Mouse (Mus musculus) heart, embryonic 13.5 days (tissue): Measurements from ENCODE around the gene Cd300e. TPM values are rescaled to one million over a fixed set of nuclear protein-coding genes. Genes with fewer than 3 reads are reported as not detected.

Source experiments
- ATAC-seq: fragments of 200-750 bp; cut with Nextera tagmentation; 2 replicates; pipeline ENCODE4 v1.8.0; 2017; ENCODE audit warnings: moderate TSS enrichment; ENCODE audit not compliant: insufficient number of reproducible peaks, low FRiP score, low TSS enrichment; ENCODE audit errors: extremely low read depth
- H3K27ac ChIP-seq: fragments of 300-500 bp; sonication (generic); replicated peaks from 2 replicates; pipeline ENCODE4 v1.5.1; 2015; ENCODE audit warnings: moderate library complexity, mild to moderate bottlenecking, inconsistent platforms
- H3K27me3 ChIP-seq: fragments of 300-500 bp; sonication (generic); replicated peaks from 2 replicates; pipeline ENCODE4 v1.6.1; 2015; ENCODE audit warnings: mild to moderate bottlenecking, inconsistent platforms
- H3K36me3 ChIP-seq: fragments of 300-500 bp; sonication (generic); 2 replicates; pipeline ENCODE4 v1.6.1; 2015; ENCODE audit warnings: mild to moderate bottlenecking, inconsistent platforms
- H3K4me1 ChIP-seq: fragments of 300-500 bp; sonication (generic); 2 replicates; pipeline ENCODE4 v1.6.1; 2015; ENCODE audit warnings: inconsistent platforms
- H3K4me2 ChIP-seq: fragments of 300-500 bp; sonication (generic); 2 replicates; pipeline ENCODE4 v1.6.1; 2015; ENCODE audit warnings: inconsistent platforms, mild to moderate bottlenecking, moderate library complexity
- H3K4me3 ChIP-seq: fragments of 300-500 bp; sonication (generic); 2 replicates; pipeline ENCODE4 v1.5.1; 2015; ENCODE audit warnings: moderate library complexity, mild to moderate bottlenecking, inconsistent platforms
- H3K9ac ChIP-seq: fragments of 300-500 bp; sonication (generic); 2 replicates; pipeline ENCODE4 v1.6.1; 2015; ENCODE audit warnings: inconsistent platforms, mild to moderate bottlenecking, moderate library complexity
- H3K9me3 ChIP-seq: fragments of 300-500 bp; sonication (generic); 2 replicates; pipeline ENCODE4 v1.6.1; 2016; ENCODE audit warnings: inconsistent platforms
- WGBS: fragments of 180-500 bp; shearing (Covaris S2); methylation state at CpG from one replicate; pipeline ENCODE4 v1.1.7; 2015; ENCODE audit warnings: mixed read lengths; 5-methylcytosine and 5-hydroxymethylcytosine counted together
- polyA plus RNA-seq: library from polyadenylated mRNA; unstranded; fragments of >200 nt; fragmentation: Nextera tagmentation; extraction: Ambion mirVana; gene quantifications from 2 replicates; pipeline ENCODE4 v1.2.1, GENCODE M21; 2015

Gene Cd300e
- polyA plus RNA-seq, 1 experiment from 2014 or later, result not detected

DNA sequence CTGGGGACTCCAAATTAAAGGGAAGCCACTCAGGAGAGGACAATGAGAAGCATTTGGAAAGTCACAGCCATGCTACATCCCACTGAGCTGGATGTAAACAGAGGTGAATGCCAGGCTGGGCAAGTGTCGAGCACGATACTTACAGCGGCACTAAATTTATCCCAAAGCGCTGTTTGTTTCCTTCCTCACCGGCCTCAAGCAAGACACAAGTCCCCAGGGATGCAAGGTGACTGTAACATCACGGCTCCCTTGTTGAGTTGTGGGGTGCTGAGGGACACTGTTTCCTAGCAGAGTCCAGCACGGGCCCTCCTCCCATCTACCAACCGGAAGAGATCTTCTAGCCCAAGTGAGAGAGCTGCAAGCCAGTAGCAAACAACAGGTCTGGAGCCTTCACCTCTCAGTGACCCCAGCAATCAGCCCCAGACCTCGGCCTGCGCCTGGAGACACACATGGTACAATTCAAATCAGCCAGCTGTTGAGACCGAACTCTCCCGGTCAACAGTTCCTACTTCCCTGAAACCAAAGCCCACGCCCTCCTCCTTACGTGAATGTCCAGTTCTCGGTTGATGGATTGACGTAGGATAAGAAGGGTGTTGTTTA is 37.4 kb upstream of the Cd300e start:
- no peak overlapping the region for H3K9ac ChIP-seq
- H3K4me2 ChIP-seq, result no peak overlapping the region
- no peak for ATAC-seq
- no peak overlapping the region for H3K27ac ChIP-seq
- H3K4me3 ChIP-seq, result no peak overlapping the region
- 46% methylated on average over 16 of the region's 16 CpGs for WGBS
- no peaks in the 10 kb centered on the region for H3K27me3 ChIP-seq
- no peaks in the 10 kb centered on the region for H3K36me3 ChIP-seq
- H3K4me1 ChIP-seq, result no peaks in the 10 kb centered on the region
- H3K9me3 ChIP-seq, result no peaks in the 10 kb centered on the region

DNA sequence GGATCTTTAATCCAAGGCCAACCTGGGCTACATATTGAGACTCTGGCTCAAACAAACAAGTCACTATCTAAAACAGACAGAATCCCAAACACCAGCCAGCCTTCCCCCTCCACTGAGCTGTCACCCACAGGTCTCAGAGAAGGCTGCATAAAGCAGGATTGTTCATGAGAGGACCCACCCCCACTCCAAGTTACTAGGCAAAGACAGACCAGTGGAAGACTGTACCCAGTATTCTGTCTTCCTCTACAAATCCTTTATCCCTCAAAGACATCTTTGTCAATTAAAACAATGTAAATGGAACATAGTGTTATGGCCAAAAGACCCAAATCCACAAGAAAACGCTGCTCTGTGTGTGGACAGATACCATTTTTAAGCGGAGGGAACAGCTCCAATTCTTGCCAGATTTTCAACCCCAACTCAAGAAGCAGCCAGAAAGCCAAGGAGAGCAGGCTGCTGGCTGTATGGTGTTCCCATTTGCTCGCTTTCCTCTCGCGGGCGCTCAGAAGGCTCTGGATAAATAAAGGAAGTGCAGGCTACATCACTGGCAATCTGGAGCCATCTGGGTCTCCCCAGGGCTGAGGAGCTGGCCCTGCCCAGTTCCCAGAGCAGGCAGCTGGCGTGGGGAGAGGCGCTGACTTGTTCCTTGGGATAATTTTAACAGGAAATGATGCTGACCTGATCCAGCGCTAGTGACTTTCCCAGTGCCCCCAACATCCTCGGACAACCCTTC is 36.4 kb upstream of the Cd300e start:
- no peaks in the 10 kb centered on the region for H3K36me3 ChIP-seq
- peaks cover 2% of the 10 kb centered on the region for H3K9me3 ChIP-seq
- H3K27ac ChIP-seq, result no peak overlapping the region
- H3K27me3 ChIP-seq, result peaks cover under 1% of the 10 kb centered on the region
- WGBS, result 46% methylated on average over 10 of the region's 10 CpGs
- no peak for ATAC-seq
- no peak overlapping the region for H3K4me3 ChIP-seq
- no peak overlapping the region for H3K4me2 ChIP-seq
- no peaks in the 10 kb centered on the region for H3K4me1 ChIP-seq
- no peak overlapping the region for H3K9ac ChIP-seq

DNA sequence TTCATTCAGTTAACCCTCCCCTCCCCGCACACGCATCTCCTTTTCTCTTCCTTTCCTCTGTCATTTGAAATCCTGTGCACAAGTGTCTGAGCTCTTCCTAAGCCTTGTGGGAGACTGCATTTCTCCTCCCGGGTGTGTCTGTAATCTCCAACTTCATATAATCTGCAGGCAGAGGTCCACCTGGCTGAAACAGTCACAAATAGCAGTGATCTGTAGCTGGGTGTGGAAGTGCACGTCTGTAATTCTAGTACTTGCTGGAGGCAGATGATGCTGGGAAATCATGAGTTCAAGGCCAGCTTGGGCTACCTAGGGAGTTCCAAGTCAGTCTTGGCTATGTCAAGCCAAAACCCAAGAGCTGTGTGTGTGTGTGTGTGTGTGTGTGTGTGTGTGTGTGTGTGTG is 30.2 kb upstream of the Cd300e start:
- Histone ChIP-seq H3K9me3 (peaks cover 11% of the 10 kb centered on the region), H3K4me3 (no peak overlapping the region), H3K9ac (no peak overlapping the region), H3K4me1 (peaks cover 5% of the 10 kb centered on the region; the same call in 1 of the 2 replicates), H3K36me3 (no peaks in the 10 kb centered on the region), H3K4me2 (peak overlapping the region; percentile 31; the same call in 1 of the 2 replicates), H3K27me3 (peaks cover 41% of the 10 kb centered on the region), H3K27ac (no peak overlapping the region)
- ATAC-seq, result no peak
- 30% methylated on average over 4 of the region's 4 CpGs for WGBS

DNA sequence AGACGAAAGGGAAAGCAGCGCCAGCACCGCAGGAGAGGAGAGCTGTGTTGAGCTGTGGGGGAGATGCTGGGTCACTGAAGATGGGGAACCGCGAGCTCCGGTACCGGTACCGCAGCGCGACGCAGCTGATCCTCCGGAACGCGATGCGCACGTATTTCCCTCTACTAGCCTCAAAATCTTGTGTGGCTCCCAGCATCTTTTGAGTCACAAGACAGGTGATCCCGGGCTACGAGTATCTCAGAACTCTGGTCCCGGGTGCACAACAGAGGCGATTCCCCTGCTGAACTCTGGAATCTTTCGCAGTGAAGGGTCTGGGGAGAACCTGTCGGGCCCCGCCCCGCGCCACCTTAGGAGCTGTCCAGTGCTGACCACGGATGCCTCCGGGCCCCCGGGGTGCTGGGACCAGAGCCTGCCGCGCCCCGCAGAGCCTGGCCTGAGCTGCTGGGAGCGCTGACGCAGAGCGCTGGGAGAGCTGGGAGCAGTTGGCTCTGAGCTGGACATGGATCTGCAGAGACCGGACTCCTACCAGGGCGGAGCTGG is 29.5 kb upstream of the Cd300e start, which contains the start of gene Rab37:
TSS of gene Rab37 (plus strand) at position 70 of the 540 bp plus-strand sequence.
- Histone ChIP-seq H3K9ac (no peak within 1 kb of the TSS), H3K27me3 (peaks cover 43% of the 10 kb centered on the region), H3K9me3 (peaks cover 11% of the 10 kb centered on the region), H3K27ac (no peak within 1 kb of the TSS), H3K36me3 (no peaks in the 10 kb centered on the region), H3K4me1 (peaks cover 5% of the 10 kb centered on the region; the same call in 1 of the 2 replicates), H3K4me2 (peak within 1 kb of the TSS; percentile 31; the same call in 1 of the 2 replicates), H3K4me3 (0 out of 2 replicates have a peak within 1 kb of the TSS, but pooled peaks have one; percentile 1)
- WGBS, result 4% methylated on average over 36 of the region's 36 CpGs
- no peak for ATAC-seq

DNA sequence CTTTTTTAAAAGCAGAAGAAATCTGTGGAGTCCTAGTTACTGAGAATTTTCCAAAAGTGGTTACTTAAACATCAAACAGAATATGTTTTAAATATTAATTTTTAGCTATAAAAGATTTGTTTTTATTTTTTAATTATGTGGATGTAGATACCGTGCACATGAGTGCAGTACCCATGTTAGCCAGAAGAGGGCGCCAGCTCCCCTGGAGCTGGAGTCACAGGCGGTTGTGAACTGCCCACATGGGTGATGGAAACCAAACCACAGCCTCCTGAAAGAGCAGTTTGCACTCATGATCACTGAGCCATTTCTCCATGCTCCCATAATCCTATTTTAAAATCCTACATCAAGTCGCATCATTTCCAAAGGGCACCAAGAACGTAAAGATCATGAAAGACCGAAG is 27.9 kb upstream of the Cd300e start:
- Histone ChIP-seq H3K27ac (no peak overlapping the region), H3K4me1 (peaks cover 5% of the 10 kb centered on the region; the same call in 1 of the 2 replicates), H3K4me3 (no peak overlapping the region), H3K9me3 (peaks cover 11% of the 10 kb centered on the region), H3K27me3 (peaks cover 58% of the 10 kb centered on the region), H3K9ac (no peak overlapping the region), H3K4me2 (no peak overlapping the region), H3K36me3 (no peaks in the 10 kb centered on the region)
- no peak for ATAC-seq
- 63% methylated on average over 6 of the region's 6 CpGs for WGBS

DNA sequence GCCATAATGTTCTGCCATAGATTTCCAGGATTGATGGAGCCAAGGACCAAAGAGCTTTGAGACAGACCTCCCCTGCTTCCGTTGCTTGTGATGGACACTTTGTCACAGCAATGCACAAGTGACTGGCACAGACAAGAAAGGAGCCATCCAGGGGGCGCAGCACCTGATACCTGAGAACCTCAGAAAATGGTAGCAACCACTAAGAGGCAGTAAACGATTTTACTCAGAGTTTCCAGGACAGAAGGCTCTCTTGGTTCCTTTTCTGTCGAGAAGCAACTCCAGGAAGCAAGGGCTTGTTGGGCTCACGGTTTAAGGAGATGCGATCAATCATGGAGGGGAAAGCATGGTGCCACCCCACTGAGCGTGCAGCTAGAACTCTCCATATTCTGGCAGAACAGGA is 24.2 kb upstream of the Cd300e start:
- WGBS, result 53% methylated on average over 7 of the region's 7 CpGs
- no peaks in the 10 kb centered on the region for H3K4me1 ChIP-seq
- no peak overlapping the region for H3K4me3 ChIP-seq
- peaks cover 65% of the 10 kb centered on the region for H3K27me3 ChIP-seq
- no peak overlapping the region for H3K27ac ChIP-seq
- no peak for ATAC-seq
- H3K36me3 ChIP-seq, result no peaks in the 10 kb centered on the region
- H3K4me2 ChIP-seq, result no peak overlapping the region
- H3K9me3 ChIP-seq, result peaks cover 4% of the 10 kb centered on the region; the same call in 1 of the 2 replicates
- H3K9ac ChIP-seq, result no peak overlapping the region

DNA sequence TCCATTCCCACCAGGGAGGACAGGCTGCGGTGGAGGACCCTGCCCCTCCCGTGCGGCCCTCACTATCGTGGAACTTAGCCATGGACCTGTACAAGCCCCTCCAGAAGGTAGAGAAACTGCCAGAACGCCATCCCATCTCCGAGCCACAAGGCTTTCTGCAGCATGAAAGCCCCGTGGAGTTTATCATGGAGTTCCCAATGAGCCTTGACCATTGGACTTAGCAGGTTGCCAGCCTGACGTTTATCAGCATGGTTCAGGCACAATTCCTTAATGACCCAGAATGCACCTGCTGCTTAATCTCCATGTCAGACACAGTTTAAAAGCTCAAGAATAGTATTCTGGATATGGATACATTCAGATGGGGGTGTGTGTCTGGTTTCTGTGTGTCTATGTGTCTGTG is 23.1 kb upstream of the Cd300e start:
- H3K9me3 ChIP-seq, result peaks cover 3% of the 10 kb centered on the region; the same call in 1 of the 2 replicates
- peaks cover 53% of the 10 kb centered on the region for H3K27me3 ChIP-seq
- no peaks in the 10 kb centered on the region for H3K36me3 ChIP-seq
- H3K4me2 ChIP-seq, result no peak overlapping the region
- WGBS, result 61% methylated on average over 8 of the region's 8 CpGs
- H3K9ac ChIP-seq, result no peak overlapping the region
- H3K4me1 ChIP-seq, result no peaks in the 10 kb centered on the region
- H3K4me3 ChIP-seq, result no peak overlapping the region
- ATAC-seq, result no peak
- H3K27ac ChIP-seq, result no peak overlapping the region

DNA sequence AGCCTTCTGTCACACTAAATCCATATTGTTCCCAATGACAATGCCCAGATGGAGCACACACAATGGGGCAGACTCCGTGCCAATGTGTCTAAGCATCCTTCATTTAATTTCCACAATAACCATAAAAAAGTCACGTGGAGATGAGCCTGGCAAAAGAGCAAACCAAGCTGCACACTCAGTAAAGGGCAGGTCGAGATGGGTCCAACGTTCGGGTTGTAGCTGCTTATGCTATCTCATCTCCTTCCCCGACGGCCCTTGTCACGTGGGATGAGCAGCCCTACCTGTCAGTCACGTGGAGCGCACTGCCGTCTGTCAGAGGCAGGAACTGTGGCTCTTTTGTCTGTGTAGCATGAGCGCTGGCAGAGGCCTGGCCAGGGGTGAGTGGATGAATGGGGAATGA is 22.6 kb upstream of the Cd300e start:
- Histone ChIP-seq H3K27me3 (peaks cover 51% of the 10 kb centered on the region), H3K36me3 (no peaks in the 10 kb centered on the region), H3K4me3 (no peak overlapping the region), H3K9me3 (no peaks in the 10 kb centered on the region), H3K4me2 (no peak overlapping the region), H3K27ac (no peak overlapping the region), H3K9ac (no peak overlapping the region), H3K4me1 (no peaks in the 10 kb centered on the region)
- 46% methylated on average over 12 of the region's 12 CpGs for WGBS
- ATAC-seq, result no peak

DNA sequence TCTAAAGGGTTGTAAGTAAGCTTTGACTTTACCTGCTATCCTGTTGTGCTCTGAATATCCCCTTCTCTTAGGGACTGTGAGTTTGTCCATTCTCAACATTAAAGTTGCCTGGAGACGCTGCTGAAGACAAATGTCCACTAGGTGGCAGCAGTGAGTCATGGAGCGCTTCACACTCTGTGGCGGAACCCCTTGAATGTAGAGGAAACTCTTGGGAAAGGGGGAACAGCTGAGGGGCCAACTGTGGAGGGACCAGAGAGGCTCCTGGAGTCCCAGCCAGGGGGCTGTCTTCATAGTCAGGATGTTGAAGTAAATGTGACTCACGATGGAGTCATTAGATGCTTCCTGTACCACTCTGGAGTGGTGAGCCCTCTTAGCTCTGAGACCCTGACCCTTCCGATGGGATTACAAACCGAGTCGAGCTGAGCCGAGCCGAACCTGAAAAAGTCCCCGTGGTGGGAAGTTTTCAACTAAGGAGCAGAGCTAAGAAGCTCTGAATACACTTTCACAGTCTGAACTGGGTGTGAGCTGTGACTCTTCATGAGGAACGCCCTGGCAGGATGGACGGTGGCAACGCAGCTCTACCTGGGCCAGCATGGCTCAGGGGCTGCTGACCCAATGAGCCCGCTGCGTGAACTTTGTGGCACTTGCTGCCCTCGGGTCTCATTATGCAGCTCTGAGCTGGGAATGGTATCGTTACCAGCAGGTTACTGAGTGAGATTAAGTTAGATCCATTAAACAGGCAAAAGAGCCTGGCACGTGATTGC is 21.6 kb upstream of the Cd300e start:
- no peaks in the 10 kb centered on the region for H3K4me1 ChIP-seq
- H3K36me3 ChIP-seq, result no peaks in the 10 kb centered on the region
- peaks cover 45% of the 10 kb centered on the region for H3K27me3 ChIP-seq
- 38% methylated on average over 18 of the region's 18 CpGs for WGBS
- no peak overlapping the region for H3K9ac ChIP-seq
- H3K9me3 ChIP-seq, result no peaks in the 10 kb centered on the region
- H3K4me3 ChIP-seq, result no peak overlapping the region
- no peak for ATAC-seq
- no peak overlapping the region for H3K4me2 ChIP-seq
- H3K27ac ChIP-seq, result no peak overlapping the region

DNA sequence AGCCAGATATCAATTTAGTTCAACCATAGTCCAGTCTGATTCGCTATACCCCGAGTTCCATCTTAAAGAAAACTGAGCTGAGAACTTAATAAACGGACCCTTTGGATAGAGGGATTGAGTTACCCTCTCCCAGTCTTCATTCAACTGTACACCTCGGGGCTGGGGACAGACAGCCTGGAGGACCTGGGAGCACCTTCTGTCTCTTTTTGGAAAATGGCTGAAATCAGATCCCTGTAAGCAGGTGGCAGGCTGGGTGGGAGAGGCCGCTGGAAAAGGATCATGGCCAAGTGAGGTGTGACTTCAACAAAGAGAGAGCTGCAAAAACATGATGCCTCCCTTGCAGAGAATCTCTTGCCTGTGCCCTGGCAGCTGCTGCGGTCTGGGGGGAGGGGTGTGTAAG is 20.2 kb upstream of the Cd300e start:
- 59% methylated on average over 6 of the region's 6 CpGs for WGBS

DNA sequence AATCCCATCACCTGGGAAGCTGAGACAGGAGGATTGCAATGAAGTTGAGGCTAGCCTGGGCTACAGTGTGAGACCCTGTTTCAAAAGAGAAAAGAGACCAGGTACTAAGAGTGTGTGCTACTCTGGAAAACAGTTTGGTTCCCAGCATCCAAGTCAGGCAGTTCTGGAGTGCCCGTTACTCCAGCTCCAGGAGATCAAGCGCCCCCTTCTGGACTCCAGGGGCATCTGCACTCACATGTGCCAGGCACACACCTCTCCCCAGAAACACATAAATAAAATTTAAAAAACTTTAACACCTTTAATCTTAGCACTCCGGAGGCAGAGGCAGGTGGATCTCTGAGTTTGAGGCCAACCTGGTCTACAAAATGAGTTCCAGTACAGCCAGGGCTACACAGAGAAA is 19.4 kb upstream of the Cd300e start:
- no peaks in the 10 kb centered on the region for H3K4me1 ChIP-seq
- H3K4me3 ChIP-seq, result no peak overlapping the region
- H3K9ac ChIP-seq, result no peak overlapping the region
- H3K36me3 ChIP-seq, result no peaks in the 10 kb centered on the region
- H3K9me3 ChIP-seq, result no peaks in the 10 kb centered on the region
- WGBS, result 50% methylated on average over 3 of the region's 3 CpGs
- H3K27me3 ChIP-seq, result peaks cover 44% of the 10 kb centered on the region
- H3K4me2 ChIP-seq, result no peak overlapping the region
- no peak overlapping the region for H3K27ac ChIP-seq
- no peak for ATAC-seq

More for the DNA sequence above, 20.2 kb upstream of the Cd300e start:
- no peak overlapping the region for H3K4me2 ChIP-seq
- no peak overlapping the region for H3K9ac ChIP-seq
- H3K4me1 ChIP-seq, result no peaks in the 10 kb centered on the region
- no peaks in the 10 kb centered on the region for H3K36me3 ChIP-seq
- ATAC-seq, result no peak
- H3K4me3 ChIP-seq, result no peak overlapping the region
- peaks cover 45% of the 10 kb centered on the region for H3K27me3 ChIP-seq
- no peak overlapping the region for H3K27ac ChIP-seq
- no peaks in the 10 kb centered on the region for H3K9me3 ChIP-seq
